Mouse (Mus musculus): ENCODE data around the gene Plekha4. TPM values are rescaled to one million over a fixed set of nuclear protein-coding genes. Genes with fewer than 3 reads are reported as not detected.

The Plekha4 gene
- polyA plus RNA-seq, 1 experiment from 2014 or later, result 1.4 TPM

DNA sequence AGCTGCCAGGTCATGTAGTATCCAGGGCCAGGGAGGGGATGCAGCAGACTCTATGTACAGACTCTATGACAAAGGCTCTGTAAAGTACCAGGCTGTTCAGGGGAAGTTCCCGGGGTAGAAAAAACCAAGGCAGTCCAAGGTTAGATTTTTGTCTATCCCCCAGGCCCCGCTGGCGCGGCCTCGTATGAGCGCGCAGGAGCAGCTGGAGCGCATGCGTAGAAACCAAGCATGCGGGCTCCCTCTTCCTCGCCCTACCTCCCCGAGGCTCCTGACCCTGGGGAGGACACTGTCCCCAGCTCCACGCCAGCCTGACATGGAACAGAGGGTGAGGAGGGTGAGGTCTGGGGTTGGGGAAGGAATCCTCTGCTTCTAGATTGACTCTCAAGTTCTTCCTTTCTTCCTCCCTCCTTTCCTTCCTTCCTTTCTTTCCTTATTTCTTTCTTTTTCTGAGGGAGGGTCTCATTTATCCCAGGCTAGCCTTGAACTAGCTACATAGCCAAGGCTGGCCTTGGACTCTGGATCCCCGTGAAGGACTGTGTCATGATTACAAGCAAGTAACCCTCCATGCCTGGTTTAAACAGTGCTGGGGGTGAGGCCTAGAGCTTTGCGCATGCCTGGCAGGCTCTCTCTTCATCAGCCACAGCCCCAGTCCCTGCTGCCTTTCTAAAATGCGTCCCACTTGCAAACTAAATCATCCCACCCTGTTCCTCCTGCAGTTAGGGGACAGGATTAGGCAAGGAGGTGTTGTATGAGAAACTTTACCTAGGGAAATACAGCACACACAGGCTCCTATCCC, 23.7 kb downstream of the Plekha4 start:
- H3K4me2 ChIP-seq (ENCODE audit: low read depth, low read length), result no peak overlapping the region
- no peaks in the 10 kb centered on the region for H3K4me1 ChIP-seq (ENCODE audit: control insufficient read depth, insufficient read depth, low read length)
- no peak overlapping the region for H3K9ac ChIP-seq (ENCODE audit: low read depth, low read length)
- no peaks in the 10 kb centered on the region for H3K36me3 ChIP-seq (ENCODE audit: control insufficient read depth, insufficient read depth, low read length)
- H3K27me3 ChIP-seq (replicated peaks; ENCODE audit: control insufficient read depth, insufficient read depth, low read length), result no peaks in the 10 kb centered on the region
- WGBS, result 91% methylated on average over 16 of the region's 16 CpGs
- no peak overlapping the region for H3K4me3 ChIP-seq (ENCODE audit: low read length)
- no peak for ATAC-seq
- H3K9me3 ChIP-seq (ENCODE audit: control insufficient read depth, low read length), result no peaks in the 10 kb centered on the region
- no peak overlapping the region for H3K27ac ChIP-seq (ENCODE audit: low read length)

DNA sequence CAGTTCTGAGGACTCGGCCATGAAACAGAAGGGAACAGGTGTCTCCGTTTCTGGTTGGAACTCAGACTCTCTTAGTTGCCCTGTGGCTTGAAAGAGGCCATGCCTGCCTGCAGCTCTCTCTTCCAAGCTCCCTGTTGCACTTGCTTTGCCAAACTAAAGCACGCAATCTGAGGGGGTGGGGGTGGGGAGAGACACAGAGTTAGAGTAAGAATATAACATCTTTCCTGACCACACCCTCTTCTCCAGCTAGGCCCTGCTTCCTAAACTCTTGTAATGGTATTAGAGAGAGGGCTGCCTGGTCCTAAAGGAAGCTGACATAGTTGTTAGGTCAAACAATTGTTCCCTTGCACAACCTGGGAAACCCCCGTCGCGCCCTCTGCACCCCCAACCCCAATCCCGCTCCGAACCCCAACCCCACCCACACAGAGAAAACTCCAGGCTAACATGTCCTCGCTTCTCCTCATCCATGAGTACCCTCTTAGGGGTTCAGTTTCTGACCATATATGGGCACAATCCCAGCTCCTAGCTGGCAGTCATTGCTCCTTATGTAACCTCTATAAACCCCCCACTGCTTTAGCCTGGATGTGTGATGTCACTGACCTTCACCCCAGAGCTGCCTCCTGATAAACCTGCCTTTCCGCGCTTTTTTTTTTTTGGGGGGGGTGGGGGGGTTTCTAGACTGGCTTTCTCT, 24.8 kb downstream of the Plekha4 start:
- 76% methylated on average over 11 of the region's 11 CpGs for WGBS
- no peak for ATAC-seq
- H3K9ac ChIP-seq (ENCODE audit: low read depth, low read length), result no peak overlapping the region
- no peak overlapping the region for H3K4me3 ChIP-seq (ENCODE audit: low read length)
- no peak overlapping the region for H3K4me2 ChIP-seq (ENCODE audit: low read depth, low read length)
- no peaks in the 10 kb centered on the region for H3K36me3 ChIP-seq (ENCODE audit: control insufficient read depth, insufficient read depth, low read length)
- H3K27ac ChIP-seq (ENCODE audit: low read length), result no peak overlapping the region
- no peaks in the 10 kb centered on the region for H3K4me1 ChIP-seq (ENCODE audit: control insufficient read depth, insufficient read depth, low read length)
- H3K27me3 ChIP-seq (replicated peaks; ENCODE audit: control insufficient read depth, insufficient read depth, low read length), result no peaks in the 10 kb centered on the region
- H3K9me3 ChIP-seq (ENCODE audit: control insufficient read depth, low read length), result no peaks in the 10 kb centered on the region

DNA sequence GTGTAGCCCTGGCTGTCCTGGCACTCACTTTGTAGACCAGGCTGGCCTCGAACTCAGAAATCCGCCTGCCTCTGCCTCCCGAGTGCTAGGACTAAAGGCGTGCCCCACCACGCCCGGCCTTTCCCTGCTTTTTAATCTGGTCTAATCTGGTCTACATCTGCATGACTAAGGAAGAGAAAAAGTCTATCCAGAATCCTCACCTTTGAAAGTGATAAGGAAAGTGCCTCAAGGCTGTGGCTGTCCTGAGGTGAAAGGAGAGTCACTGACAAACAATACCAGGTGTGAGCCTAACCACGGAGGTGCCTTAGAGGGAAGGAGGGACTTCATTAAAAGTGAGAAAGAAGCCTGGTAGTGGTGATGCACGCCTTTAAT, 25.4 kb downstream of the Plekha4 start:
- Histone ChIP-seq H3K27me3 (replicated peaks; ENCODE audit: control insufficient read depth, insufficient read depth, low read length) (no peaks in the 10 kb centered on the region), H3K4me3 (ENCODE audit: low read length) (no peak overlapping the region), H3K27ac (ENCODE audit: low read length) (no peak overlapping the region), H3K9me3 (ENCODE audit: control insufficient read depth, low read length) (no peaks in the 10 kb centered on the region), H3K36me3 (ENCODE audit: control insufficient read depth, insufficient read depth, low read length) (no peaks in the 10 kb centered on the region), H3K9ac (ENCODE audit: low read depth, low read length) (no peak overlapping the region), H3K4me1 (ENCODE audit: control insufficient read depth, insufficient read depth, low read length) (no peaks in the 10 kb centered on the region), H3K4me2 (ENCODE audit: low read depth, low read length) (no peak overlapping the region)
- WGBS, result 83% methylated on average over 8 of the region's 8 CpGs
- ATAC-seq, result no peak

DNA sequence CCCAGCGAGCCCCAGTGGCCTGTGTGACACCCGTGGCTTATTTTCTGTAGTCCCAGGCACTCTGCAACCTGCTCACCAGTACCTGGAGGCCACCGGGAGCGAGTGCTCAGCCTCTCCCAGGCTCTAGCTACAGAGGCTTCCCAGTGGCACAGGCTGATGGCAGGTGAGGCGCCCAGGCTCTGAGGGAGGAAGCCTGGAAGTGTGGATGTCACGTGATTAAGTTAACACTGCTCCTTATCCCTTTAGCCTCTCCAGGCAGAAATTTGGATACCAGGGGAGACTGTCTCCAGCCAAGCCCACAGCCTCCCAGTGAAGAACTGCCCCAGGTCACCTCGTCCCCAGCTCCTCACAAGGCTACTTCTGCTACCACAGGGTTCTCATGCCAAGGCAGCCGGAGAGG, 27.4 kb downstream of the Plekha4 start:
- no peak overlapping the region for H3K4me2 ChIP-seq (ENCODE audit: low read depth, low read length)
- no peaks in the 10 kb centered on the region for H3K36me3 ChIP-seq (ENCODE audit: control insufficient read depth, insufficient read depth, low read length)
- 0 out of 2 replicates have a peak, but pooled peaks cover under 1% of the 10 kb centered on the region for H3K4me1 ChIP-seq (ENCODE audit: control insufficient read depth, insufficient read depth, low read length)
- no peak overlapping the region for H3K4me3 ChIP-seq (ENCODE audit: low read length)
- no peaks in the 10 kb centered on the region for H3K27me3 ChIP-seq (replicated peaks; ENCODE audit: control insufficient read depth, insufficient read depth, low read length)
- no peak for ATAC-seq
- H3K27ac ChIP-seq (ENCODE audit: low read length), result no peak overlapping the region
- 68% methylated on average over 8 of the region's 8 CpGs for WGBS
- no peak overlapping the region for H3K9ac ChIP-seq (ENCODE audit: low read depth, low read length)
- no peaks in the 10 kb centered on the region for H3K9me3 ChIP-seq (ENCODE audit: control insufficient read depth, low read length)

DNA sequence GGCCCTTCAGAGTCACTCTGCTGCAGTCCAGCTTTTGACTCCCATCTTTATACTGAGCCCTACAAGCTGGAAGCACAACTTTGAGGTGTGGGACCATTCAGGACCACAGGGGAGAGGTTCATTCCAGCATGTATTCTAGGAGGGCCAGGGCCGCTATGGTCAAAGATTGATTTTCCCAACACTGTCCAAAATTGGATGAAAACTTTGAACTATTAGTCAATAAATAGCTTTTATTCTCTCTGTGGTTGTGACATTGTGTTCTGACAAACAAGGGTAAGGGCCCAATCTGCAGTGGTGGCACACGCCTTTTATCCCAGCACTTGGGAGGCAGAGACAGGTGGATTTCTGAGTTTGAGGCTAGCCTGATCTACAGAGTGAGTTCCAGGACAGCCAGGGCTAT, 27.9 kb downstream of the Plekha4 start:
- no peak overlapping the region for H3K27ac ChIP-seq (ENCODE audit: low read length)
- no peak for ATAC-seq
- H3K4me1 ChIP-seq (ENCODE audit: control insufficient read depth, insufficient read depth, low read length), result 0 out of 2 replicates have a peak, but pooled peaks cover 4% of the 10 kb centered on the region
- no peaks in the 10 kb centered on the region for H3K9me3 ChIP-seq (ENCODE audit: control insufficient read depth, low read length)
- 93% methylated on average over 2 of the region's 2 CpGs for WGBS
- H3K4me3 ChIP-seq (ENCODE audit: low read length), result no peak overlapping the region
- no peaks in the 10 kb centered on the region for H3K27me3 ChIP-seq (replicated peaks; ENCODE audit: control insufficient read depth, insufficient read depth, low read length)
- no peaks in the 10 kb centered on the region for H3K36me3 ChIP-seq (ENCODE audit: control insufficient read depth, insufficient read depth, low read length)
- H3K4me2 ChIP-seq (ENCODE audit: low read depth, low read length), result no peak overlapping the region
- no peak overlapping the region for H3K9ac ChIP-seq (ENCODE audit: low read depth, low read length)

DNA sequence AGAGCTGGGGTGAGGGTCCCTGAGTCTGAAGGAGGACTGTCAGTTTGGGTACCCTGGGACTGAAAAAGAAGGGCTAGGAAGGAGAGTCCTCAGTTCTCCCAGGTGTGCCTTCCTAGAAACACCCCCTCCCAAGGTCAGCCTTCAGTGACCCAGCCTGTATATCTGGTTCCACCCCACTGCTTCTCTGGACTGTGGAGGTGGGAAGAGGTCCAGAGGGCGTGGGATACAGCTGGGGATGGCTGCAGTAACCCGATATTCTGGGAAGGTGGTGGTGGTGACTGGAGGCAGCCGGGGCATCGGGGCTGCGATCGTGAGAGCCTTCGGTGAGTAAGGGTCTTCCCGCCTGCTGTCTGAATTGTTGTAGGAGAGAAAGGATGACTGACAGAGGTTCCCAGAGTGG, 28.6 kb downstream of the Plekha4 start, which contains the start of gene Hsd17b14:
TSS of gene Hsd17b14 (plus strand) at position 150 of the 400 bp plus-strand sequence.
- Histone ChIP-seq H3K9me3 (ENCODE audit: control insufficient read depth, low read length) (no peaks in the 10 kb centered on the region), H3K9ac (ENCODE audit: low read depth, low read length) (no peak within 1 kb of the TSS), H3K27me3 (replicated peaks; ENCODE audit: control insufficient read depth, insufficient read depth, low read length) (no peaks in the 10 kb centered on the region), H3K27ac (ENCODE audit: low read length) (no peak within 1 kb of the TSS), H3K4me2 (ENCODE audit: low read depth, low read length) (no peak within 1 kb of the TSS), H3K4me3 (ENCODE audit: low read length) (no peak within 1 kb of the TSS), H3K36me3 (ENCODE audit: control insufficient read depth, insufficient read depth, low read length) (no peaks in the 10 kb centered on the region), H3K4me1 (ENCODE audit: control insufficient read depth, insufficient read depth, low read length) (0 out of 2 replicates have a peak, but pooled peaks cover 4% of the 10 kb centered on the region)
- ATAC-seq, result no peak
- 36% methylated on average over 8 of the region's 8 CpGs for WGBS

DNA sequence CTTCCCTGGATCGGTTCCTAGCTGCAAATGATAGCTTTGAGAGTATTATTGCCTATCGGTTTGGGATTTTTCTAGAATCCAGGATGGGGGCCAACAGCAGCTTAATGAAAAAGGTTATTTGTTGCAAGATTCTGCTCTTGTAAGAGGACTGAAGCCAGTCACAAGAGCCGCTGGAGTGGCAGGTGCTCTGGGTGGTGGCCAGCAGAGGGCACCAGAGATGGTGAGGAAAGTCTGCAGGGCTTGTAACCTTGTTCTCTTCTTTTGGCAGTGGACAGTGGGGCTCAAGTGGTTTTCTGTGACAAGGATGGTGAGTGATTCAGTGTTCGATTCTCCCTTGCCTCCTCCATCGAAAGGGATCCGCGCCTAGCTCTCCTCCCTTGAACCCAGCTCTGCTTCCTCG, 29.7 kb downstream of the Plekha4 start:
- Histone ChIP-seq H3K4me1 (ENCODE audit: control insufficient read depth, insufficient read depth, low read length) (0 out of 2 replicates have a peak, but pooled peaks cover 4% of the 10 kb centered on the region), H3K9me3 (ENCODE audit: control insufficient read depth, low read length) (no peaks in the 10 kb centered on the region), H3K4me2 (ENCODE audit: low read depth, low read length) (no peak overlapping the region), H3K27me3 (replicated peaks; ENCODE audit: control insufficient read depth, insufficient read depth, low read length) (no peaks in the 10 kb centered on the region), H3K27ac (ENCODE audit: low read length) (no peak overlapping the region), H3K4me3 (ENCODE audit: low read length) (no peak overlapping the region), H3K36me3 (ENCODE audit: control insufficient read depth, insufficient read depth, low read length) (no peaks in the 10 kb centered on the region), H3K9ac (ENCODE audit: low read depth, low read length) (no peak overlapping the region)
- WGBS, result 32% methylated on average over 8 of the region's 8 CpGs
- 0 out of 2 replicates have a peak, but pooled peaks have one; percentile 37 for ATAC-seq

DNA sequence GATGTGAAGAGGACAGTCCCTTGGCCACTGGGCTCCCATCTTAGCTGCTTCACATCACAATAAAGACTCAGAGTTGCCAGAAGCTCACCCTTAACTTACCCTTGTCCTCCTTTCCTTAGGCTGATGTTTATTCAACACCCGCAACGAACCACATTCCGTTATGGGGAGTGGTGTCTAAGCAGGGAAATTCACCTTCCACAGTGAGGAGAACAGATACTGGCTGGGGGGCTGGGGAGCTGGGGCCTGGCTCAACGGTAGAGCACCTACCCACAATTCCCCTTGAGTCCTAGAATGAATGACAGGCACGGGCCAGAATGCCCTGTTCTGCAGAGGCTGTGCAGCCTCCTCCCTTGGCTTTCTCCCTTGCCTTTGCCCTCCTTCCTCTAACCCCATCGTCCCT, 32.8 kb downstream of the Plekha4 start:
- no peak overlapping the region for H3K4me2 ChIP-seq (ENCODE audit: low read depth, low read length)
- no peaks in the 10 kb centered on the region for H3K27me3 ChIP-seq (replicated peaks; ENCODE audit: control insufficient read depth, insufficient read depth, low read length)
- ATAC-seq, result peak; percentile 34; the same call in 1 of the 2 replicates
- no peak overlapping the region for H3K27ac ChIP-seq (ENCODE audit: low read length)
- no peak overlapping the region for H3K4me3 ChIP-seq (ENCODE audit: low read length)
- no peaks in the 10 kb centered on the region for H3K9me3 ChIP-seq (ENCODE audit: control insufficient read depth, low read length)
- H3K36me3 ChIP-seq (ENCODE audit: control insufficient read depth, insufficient read depth, low read length), result no peaks in the 10 kb centered on the region
- peaks cover 14% of the 10 kb centered on the region for H3K4me1 ChIP-seq (ENCODE audit: control insufficient read depth, insufficient read depth, low read length)
- peak overlapping the region; percentile 6; the same call in 1 of the 2 replicates for H3K9ac ChIP-seq (ENCODE audit: low read depth, low read length)
- 28% methylated on average over 6 of the region's 6 CpGs for WGBS

DNA sequence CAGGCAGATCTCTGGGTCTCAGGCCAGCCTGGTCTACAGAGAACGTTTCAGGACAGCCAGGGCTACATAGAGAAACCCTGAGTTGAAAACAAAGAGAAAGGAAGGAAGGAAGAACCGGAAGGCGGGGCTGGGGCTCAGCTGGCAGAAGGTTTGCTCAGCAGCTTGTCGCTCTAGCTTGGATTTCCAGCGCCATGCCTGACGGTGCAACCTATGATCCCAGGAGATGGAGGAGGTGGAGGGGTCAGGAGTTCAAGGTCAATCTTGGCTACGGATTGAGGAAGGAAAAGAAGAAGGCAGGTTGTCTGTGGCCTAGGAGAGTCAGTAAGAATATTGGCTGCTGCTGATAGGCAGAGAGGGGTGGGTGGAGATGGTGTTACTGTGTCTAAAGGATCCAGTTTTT, 34.1 kb downstream of the Plekha4 start:
- Histone ChIP-seq H3K27me3 (replicated peaks; ENCODE audit: control insufficient read depth, insufficient read depth, low read length) (no peaks in the 10 kb centered on the region), H3K36me3 (ENCODE audit: control insufficient read depth, insufficient read depth, low read length) (no peaks in the 10 kb centered on the region), H3K4me1 (ENCODE audit: control insufficient read depth, insufficient read depth, low read length) (peaks cover 14% of the 10 kb centered on the region), H3K27ac (ENCODE audit: low read length) (no peak overlapping the region), H3K9ac (ENCODE audit: low read depth, low read length) (no peak overlapping the region), H3K4me2 (ENCODE audit: low read depth, low read length) (no peak overlapping the region), H3K9me3 (ENCODE audit: control insufficient read depth, low read length) (no peaks in the 10 kb centered on the region), H3K4me3 (ENCODE audit: low read length) (no peak overlapping the region)
- 79% methylated on average over 7 of the region's 7 CpGs for WGBS
- no peak for ATAC-seq
